Mouse (Mus musculus) left cerebral cortex, adult 8-10 months (tissue): Measurements from ENCODE around the gene Myadm. TPM values are rescaled to one million over a fixed set of nuclear protein-coding genes. Genes with fewer than 3 reads are reported as not detected.

Experiments
- DNase-seq, 2 experiments: peaks; one replicate each; pipeline ENCODE4 v3.0.0; 2022; ENCODE audit warnings: low spot score in 2 of 2
- total RNA-seq, 4 experiments: library from RNA; stranded (reverse); gene quantifications; 2 replicates each; pipeline ENCODE4 v1.2.4; 2022

The Myadm gene
- total RNA-seq, 4 experiments from 2014 or later = 42.1 to 50.5 (median 47.1) TPM

DNA sequence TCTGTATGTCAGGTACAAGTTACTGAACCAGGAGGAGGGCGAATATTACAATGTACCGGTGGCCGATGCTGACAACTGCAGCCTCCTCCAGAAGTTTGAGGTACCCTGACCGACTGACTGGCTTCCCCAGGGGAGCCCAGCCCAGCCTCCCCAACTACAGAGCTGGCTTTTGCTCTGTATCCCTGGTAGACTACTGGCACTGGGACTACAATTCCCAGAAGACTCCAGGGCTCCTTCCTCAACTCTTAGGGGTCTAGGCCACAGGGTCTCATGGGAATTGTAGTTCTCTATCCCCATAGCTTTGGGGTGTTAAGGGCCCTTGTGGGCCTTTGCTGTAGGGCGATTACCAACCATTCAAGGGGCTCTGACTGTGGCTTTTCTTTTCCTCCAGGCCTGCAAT, 25.2 kb downstream of the Myadm start:
- DNase-seq = no peak

DNA sequence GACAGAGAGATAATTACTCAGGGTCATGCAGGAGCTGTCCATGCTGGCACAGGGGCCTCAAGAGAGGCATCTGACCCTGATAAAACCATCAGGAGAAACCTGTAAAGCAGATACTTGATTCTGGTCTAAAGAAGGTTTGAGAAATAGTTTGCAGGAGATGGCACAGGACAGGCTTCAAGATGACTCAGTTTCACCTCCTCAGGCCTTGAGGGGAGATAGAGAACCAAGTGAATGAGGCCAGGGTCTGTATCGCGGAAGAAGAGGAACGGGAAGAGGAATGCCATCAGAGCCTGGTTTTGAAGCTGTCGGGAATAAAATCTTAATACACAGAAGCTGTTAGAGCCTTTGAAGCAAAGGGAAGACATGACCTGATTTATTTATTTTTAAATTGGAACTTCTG, 28.8 kb downstream of the Myadm start:
- no peak for DNase-seq

DNA sequence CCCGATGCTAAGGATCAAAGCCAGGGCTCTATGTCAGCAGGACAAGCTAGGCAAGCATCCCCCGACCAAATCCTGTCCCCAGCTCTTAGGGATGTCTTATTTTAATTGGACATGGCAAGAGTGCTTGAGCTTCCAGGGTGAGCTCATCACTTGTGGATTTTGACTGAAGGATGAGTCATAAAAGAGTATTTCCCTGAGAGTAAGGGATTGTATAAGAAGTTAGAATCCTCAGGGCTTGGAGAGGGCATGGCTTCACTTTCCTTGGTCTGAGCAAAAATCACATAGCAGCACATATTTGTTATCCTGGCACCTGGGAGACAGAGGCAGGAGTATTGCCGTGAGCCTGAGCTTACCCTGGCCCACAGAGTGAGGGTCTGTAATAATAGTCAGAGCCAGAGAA, 32.0 kb downstream of the Myadm start:
- DNase-seq = no peak

DNA sequence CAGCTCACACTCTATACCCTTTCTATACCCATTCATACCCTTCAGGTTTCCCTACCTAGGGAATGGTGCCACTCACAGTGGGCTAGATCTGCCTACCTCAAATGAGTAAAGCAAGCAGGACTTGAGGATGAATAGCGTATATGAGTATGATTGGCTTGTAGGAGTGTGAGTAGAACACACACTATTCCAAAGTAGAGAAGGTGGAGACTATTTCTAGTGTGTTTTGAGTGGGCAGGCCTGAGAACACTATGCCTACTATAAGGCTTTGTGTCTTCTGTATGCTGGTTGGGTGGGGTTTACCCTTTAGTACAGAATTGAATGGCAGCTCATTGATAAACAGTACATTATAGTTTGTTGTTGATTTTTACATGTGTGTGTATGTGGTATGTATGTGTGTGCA, 34.9 kb downstream of the Myadm start:
- no peak for DNase-seq

DNA sequence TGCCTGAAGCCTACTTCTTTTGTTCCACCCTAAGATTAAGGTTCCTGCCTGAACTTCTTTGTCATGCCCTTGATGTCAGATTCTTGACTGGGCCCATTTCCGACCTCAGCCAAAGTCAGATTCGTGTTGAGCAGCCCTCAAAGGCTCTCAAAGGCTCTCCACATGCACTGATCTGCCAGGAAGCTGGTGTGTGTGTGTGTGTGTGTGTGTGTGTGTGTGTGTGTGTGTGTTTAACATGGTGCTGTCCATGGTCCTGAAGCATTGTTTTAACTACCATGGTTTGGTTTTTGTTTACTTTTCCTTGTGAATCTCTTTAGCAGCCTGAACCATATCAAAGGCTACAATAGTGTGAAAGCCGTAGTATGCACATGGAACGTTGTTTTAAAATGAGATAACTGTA, 39.1 kb downstream of the Myadm start:
- no peak for DNase-seq

- DNase-seq = peak; percentile 55 to 80
Observed at GRCm38 (mm10) chr7:3329776-3330546, 41.1 kb downstream of the Myadm start.

- DNase-seq = no peak
Observed at GRCm38 (mm10) chr7:3331171-3331570, 42.3 kb downstream of the Myadm start.

- DNase-seq = peak; percentile 72 to 90
Observed at GRCm38 (mm10) chr7:3331581-3332223, 42.8 kb downstream of the Myadm start.

DNA sequence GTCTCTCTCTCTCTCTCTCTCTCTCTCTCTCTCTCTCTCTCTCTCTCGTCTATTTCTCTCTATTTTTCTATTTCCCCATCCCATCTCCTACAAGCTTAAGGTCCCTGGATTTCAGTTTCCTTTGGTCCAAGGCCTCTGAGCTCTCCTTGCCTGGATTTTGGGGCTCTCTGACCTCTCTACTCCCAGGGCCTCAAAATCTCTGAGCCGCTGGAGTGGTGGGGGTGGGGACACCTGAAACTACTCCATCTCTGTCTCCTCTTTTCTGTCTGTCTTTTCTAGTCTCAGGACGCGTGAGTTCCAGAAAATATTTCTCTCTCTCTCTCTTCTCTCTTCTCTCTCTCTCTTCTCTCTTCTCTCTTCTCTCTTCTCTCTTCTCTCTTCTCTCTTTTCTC, 43.3 kb downstream of the Myadm start:
- no peak for DNase-seq

GRCm38 (mm10) chr7:3332619-3333521, 44.0 kb downstream of the Myadm start, which contains the start of gene Cacng7:
TSS of gene Cacng7 (plus strand) at chr7:3332955.
- peak in 1 of 2 experiments; percentile 22 for DNase-seq

- no peak for DNase-seq
Observed at GRCm38 (mm10) chr7:3333542-3333941, 44.7 kb downstream of the Myadm start.

DNA sequence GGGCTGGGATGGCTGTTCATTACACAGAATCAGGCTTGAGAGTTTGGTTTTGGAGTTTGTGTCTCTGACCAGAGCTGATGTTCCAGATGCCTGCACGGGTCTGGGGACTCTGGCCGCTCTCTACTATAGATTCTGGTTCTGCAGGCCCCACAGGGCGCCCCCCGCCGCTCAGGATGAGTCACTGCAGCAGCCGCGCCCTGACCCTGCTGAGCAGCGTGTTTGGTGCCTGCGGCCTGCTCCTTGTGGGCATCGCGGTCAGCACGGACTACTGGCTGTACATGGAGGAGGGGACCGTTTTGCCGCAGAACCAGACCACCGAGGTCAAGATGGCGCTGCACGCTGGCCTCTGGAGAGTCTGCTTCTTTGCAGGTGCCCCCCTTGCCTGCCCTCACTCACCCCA, 47.5 kb downstream of the Myadm start:
- DNase-seq = no peak

- no peak for DNase-seq
Observed at GRCm38 (mm10) chr7:3338286-3338935, 49.5 kb downstream of the Myadm start.

- DNase-seq = no peak
Observed at GRCm38 (mm10) chr7:3339010-3339409, 50.1 kb downstream of the Myadm start.

- no peak for DNase-seq
Observed at GRCm38 (mm10) chr7:3343861-3344260, 55.0 kb downstream of the Myadm start.

DNA sequence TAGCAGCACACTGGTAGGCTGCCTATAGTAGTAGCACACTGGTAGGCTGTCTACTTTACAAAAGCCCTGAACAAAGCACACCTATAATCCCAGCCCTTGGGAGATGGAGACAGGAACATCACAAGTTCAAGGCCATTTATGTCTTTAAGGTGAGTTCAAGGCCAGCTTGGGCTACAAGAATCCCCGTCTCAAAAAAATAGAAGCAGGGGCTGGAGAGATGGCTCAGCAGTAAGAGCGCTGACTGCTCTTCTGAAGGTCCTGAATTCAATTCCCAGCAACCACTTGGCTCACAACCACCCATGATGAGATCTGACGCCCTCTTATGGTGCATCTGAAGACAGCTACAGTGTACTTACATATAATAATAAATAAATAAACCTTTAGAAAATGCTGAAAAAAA, 56.4 kb downstream of the Myadm start:
- no peak for DNase-seq

GRCm38 (mm10) chr7:3347366-3348287, 58.7 kb downstream of the Myadm start:
- DNase-seq = no peak

GRCm38 (mm10) chr7:3348326-3348725, 59.4 kb downstream of the Myadm start:
- no peak for DNase-seq

GRCm38 (mm10) chr7:3349775-3350174, 60.9 kb downstream of the Myadm start:
- DNase-seq = no peak
